Mouse (Mus musculus) cerebellum, postnatal 10 days (tissue): ENCODE results near the gene Scfd2.
A peak's percentile ranks its signal among the peaks of the same experiment; 100 is the strongest.

Experiments used
- DNase-seq, 2 experiments: peaks; one replicate each; pipeline ENCODE4 v3.0.0; 2021; ENCODE audit warnings: mixed read lengths in 2 of 2

Scfd2 gene

GRCm38 (mm10) chr5:74233808-74234207 is 297.8 kb downstream of the Scfd2 start:
- DNase-seq: no peak

GRCm38 (mm10) chr5:74230525-74230924 is 301.0 kb downstream of the Scfd2 start:
- no peak for DNase-seq

- no peak for DNase-seq
These were observed 301.7 kb downstream of the Scfd2 start for GRCm38 (mm10) chr5:74229775-74230413.

- no peak for DNase-seq
These were observed 302.6 kb downstream of the Scfd2 start for GRCm38 (mm10) chr5:74228938-74229337.

- no peak for DNase-seq
These were observed 304.2 kb downstream of the Scfd2 start for GRCm38 (mm10) chr5:74227352-74227751.

GRCm38 (mm10) chr5:74226183-74226582 is 305.4 kb downstream of the Scfd2 start:
- DNase-seq: no peak

- DNase-seq: no peak
These were observed 307.1 kb downstream of the Scfd2 start for GRCm38 (mm10) chr5:74224480-74224879.

- DNase-seq: peak; percentile 40 to 53
These were observed 308.9 kb downstream of the Scfd2 start for GRCm38 (mm10) chr5:74222626-74223025.

GRCm38 (mm10) chr5:74218524-74218923 is 313.0 kb downstream of the Scfd2 start:
- DNase-seq: no peak

- no peak for DNase-seq
These were observed 316.4 kb downstream of the Scfd2 start for GRCm38 (mm10) chr5:74215125-74215524.

- no peak for DNase-seq
These were observed 317.0 kb downstream of the Scfd2 start for GRCm38 (mm10) chr5:74214501-74215110.

GRCm38 (mm10) chr5:74211346-74211745 is 320.2 kb downstream of the Scfd2 start:
- no peak for DNase-seq

GRCm38 (mm10) chr5:74209640-74210039 is 321.9 kb downstream of the Scfd2 start:
- DNase-seq: peak; percentile 60 to 65

GRCm38 (mm10) chr5:74208438-74208837 is 323.1 kb downstream of the Scfd2 start:
- no peak for DNase-seq

GRCm38 (mm10) chr5:74207209-74207608 is 324.4 kb downstream of the Scfd2 start:
- no peak for DNase-seq

- DNase-seq: no peak
These were observed 324.9 kb downstream of the Scfd2 start for GRCm38 (mm10) chr5:74206649-74207048.

- no peak for DNase-seq
These were observed 325.5 kb downstream of the Scfd2 start for GRCm38 (mm10) chr5:74206038-74206437.

GRCm38 (mm10) chr5:74205509-74205908 is 326.1 kb downstream of the Scfd2 start:
- no peak for DNase-seq

- DNase-seq: peak; percentile 18 to 33
These were observed 327.1 kb downstream of the Scfd2 start for GRCm38 (mm10) chr5:74204465-74204864.

- DNase-seq: no peak
These were observed 329.0 kb downstream of the Scfd2 start for GRCm38 (mm10) chr5:74202515-74202914.

- peak; percentile 71 to 83 for DNase-seq
These were observed 329.8 kb downstream of the Scfd2 start for GRCm38 (mm10) chr5:74201570-74202357.

- no peak for DNase-seq
These were observed 331.1 kb downstream of the Scfd2 start for GRCm38 (mm10) chr5:74200481-74200880.

- DNase-seq: no peak
These were observed 331.8 kb downstream of the Scfd2 start for GRCm38 (mm10) chr5:74199793-74200192.

GRCm38 (mm10) chr5:74198446-74198845 is 333.1 kb downstream of the Scfd2 start:
- peak; percentile 66 to 75 for DNase-seq
